Mouse (Mus musculus) intestine, postnatal 0 days (tissue): ENCODE data around the gene A530084C06Rik. TPM values are rescaled to one million over a fixed set of nuclear protein-coding genes. Genes with fewer than 3 reads are reported as not detected.

Experiments used
- ATAC-seq: fragments of 200-750 bp; cut with Nextera tagmentation; 2 replicates; pipeline ENCODE4 v1.8.0; 2017; ENCODE audit warnings: mild to moderate bottlenecking, moderate TSS enrichment, moderate library complexity
- H3K27ac ChIP-seq: fragments of 300-500 bp; sonication (generic); 2 replicates; pipeline ENCODE4 v1.5.1; 2014; ENCODE audit warnings: mild to moderate bottlenecking, low read depth, low read length, moderate library complexity
- H3K27me3 ChIP-seq: fragments of 300-500 bp; sonication (generic); replicated peaks from 2 replicates; pipeline ENCODE4 v1.6.1; 2014; ENCODE audit warnings: low read length, mixed read lengths; ENCODE audit not compliant: control insufficient read depth, insufficient read depth
- H3K36me3 ChIP-seq: fragments of 300-500 bp; sonication (generic); 2 replicates; pipeline ENCODE4 v1.6.1; 2014; ENCODE audit warnings: mild to moderate bottlenecking, moderate library complexity; ENCODE audit not compliant: control insufficient read depth, insufficient read depth
- H3K4me1 ChIP-seq: fragments of 300-500 bp; sonication (generic); replicated peaks from 2 replicates; pipeline ENCODE4 v1.6.1; 2014; ENCODE audit warnings: antibody characterized with exemption, low read length, mixed read lengths; ENCODE audit not compliant: control insufficient read depth, insufficient read depth
- H3K4me2 ChIP-seq: fragments of 300-500 bp; sonication (generic); replicated peaks from 2 replicates; pipeline ENCODE4 v1.6.1; 2014; ENCODE audit warnings: low read depth, mild to moderate bottlenecking, moderate library complexity
- H3K4me3 ChIP-seq: fragments of 300-500 bp; sonication (generic); 2 replicates; pipeline ENCODE4 v1.5.1; 2014; ENCODE audit warnings: low read depth, low read length
- H3K9ac ChIP-seq: fragments of 300-500 bp; sonication (generic); 2 replicates; pipeline ENCODE4 v1.6.1; 2014; ENCODE audit warnings: mild to moderate bottlenecking, low read depth, low read length
- H3K9me3 ChIP-seq: fragments of 300-500 bp; sonication (generic); 2 replicates; pipeline ENCODE4 v1.6.1; 2016; ENCODE audit warnings: mixed run types; ENCODE audit not compliant: control insufficient read depth
- CTCF ChIP-seq: sonication (generic); IDR thresholded peaks from 2 replicates; pipeline ENCODE4 v1.5.1; 2016; ENCODE audit warnings: low read depth, mild to moderate bottlenecking, control low read depth, antibody characterized with exemption, moderate library complexity
- WGBS: fragments of 180-500 bp; shearing (Covaris S2); extraction: QIAGEN DNeasy Blood & Tissue Kit; methylation state at CpG from one replicate; pipeline ENCODE4 v1.1.7; 2014; 5-methylcytosine and 5-hydroxymethylcytosine counted together
- polyA plus RNA-seq: library from polyadenylated mRNA; unstranded; fragments of >200 nt; fragmentation: Nextera tagmentation; extraction: Ambion mirVana; gene quantifications from 2 replicates; pipeline ENCODE4 v1.2.1, GENCODE M21; 2015

A530084C06Rik gene
- polyA plus RNA-seq, 1 experiment from 2014 or later, result not detected

DNA sequence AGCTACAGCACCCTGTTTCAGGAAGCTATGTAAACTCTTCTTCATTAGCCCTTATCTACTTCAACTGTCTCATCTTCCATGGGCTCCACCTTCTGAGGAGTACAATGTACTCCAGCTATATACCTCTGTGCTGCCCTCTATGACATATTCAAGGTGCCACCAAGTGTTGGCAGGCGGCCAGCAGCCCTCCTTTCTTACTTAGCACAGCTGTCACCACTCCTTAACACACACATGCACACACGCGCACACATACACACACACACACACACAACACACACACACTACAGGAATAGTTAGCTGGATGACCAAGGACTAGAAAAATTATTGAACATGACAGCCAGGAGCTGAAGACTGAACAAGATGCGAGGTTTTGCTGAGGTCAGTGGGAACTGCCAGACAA is 34.2 kb downstream of the A530084C06Rik start:
- Histone ChIP-seq H3K4me1 (0 out of 2 replicates have a peak, but pooled peaks cover 3% of the 10 kb centered on the region), H3K27me3 (no peaks in the 10 kb centered on the region), H3K36me3 (no peaks in the 10 kb centered on the region), H3K4me3 (no peak overlapping the region), H3K27ac (no peak overlapping the region), H3K9me3 (no peaks in the 10 kb centered on the region), H3K9ac (no peak overlapping the region), H3K4me2 (no peak overlapping the region)
- WGBS, result 55% methylated on average over 4 of the region's 4 CpGs
- peak; percentile 55 for ATAC-seq
- peak; percentile 37; the same call in 1 of the 2 replicates for TF ChIP-seq CTCF

DNA sequence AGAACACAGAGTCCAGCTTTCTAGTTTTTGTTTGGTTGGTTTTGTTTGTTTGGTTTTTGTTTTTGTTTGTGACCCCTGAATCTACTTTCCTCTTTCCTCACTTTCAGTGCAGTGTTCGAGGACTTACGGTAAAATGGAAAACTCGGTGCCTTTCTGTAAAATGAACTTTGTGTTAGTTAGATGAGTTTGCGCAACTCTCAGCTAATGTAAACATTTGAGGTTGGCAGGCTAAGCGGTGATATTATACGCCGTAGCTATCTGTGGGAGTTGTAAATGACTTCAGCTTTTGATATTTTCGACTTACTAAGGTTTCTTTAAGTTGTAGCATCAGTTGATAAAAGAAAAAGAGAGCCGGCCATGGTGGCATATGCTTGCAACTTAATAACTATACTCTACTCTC is 40.2 kb downstream of the A530084C06Rik start:
- no peaks in the 10 kb centered on the region for H3K9me3 ChIP-seq
- 0 out of 2 replicates have a peak overlapping the region, but pooled peaks have one; percentile 17 for H3K4me2 ChIP-seq
- peak overlapping the region; percentile 87 for H3K27ac ChIP-seq
- H3K36me3 ChIP-seq, result no peaks in the 10 kb centered on the region
- ATAC-seq, result peak; percentile 64
- 24% methylated on average over 9 of the region's 9 CpGs for WGBS
- no peak overlapping the region for H3K9ac ChIP-seq
- 0 out of 2 replicates have a peak, but pooled peaks cover 8% of the 10 kb centered on the region for H3K4me1 ChIP-seq
- H3K27me3 ChIP-seq, result no peaks in the 10 kb centered on the region
- H3K4me3 ChIP-seq, result no peak overlapping the region
- no peak for TF ChIP-seq CTCF

DNA sequence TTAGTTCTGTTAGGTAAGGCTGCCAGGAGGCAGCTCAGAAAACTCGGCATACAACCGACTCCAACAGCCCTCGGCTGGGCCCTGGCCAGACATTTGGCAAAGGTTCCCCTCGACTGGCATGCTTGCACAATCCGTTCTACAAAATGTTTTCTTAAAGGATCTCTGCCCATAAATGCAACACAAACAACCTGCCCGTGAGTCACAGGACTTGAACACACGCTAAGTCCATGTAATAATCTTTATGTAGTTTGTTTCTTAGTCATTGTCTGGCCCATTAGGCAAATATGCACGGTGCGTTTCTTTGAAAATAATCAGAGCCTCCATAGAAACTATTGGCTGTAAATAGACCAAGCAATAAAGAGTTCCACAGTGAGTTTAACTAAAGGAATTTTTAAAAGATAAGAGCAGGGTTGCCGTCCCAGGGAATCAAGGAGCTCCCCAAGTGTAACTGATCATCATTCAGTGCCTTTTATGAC is 40.7 kb downstream of the A530084C06Rik start:
- H3K4me3 ChIP-seq, result no peak overlapping the region
- H3K36me3 ChIP-seq, result no peaks in the 10 kb centered on the region
- 32% methylated on average over 10 of the region's 10 CpGs for WGBS
- peak; percentile 83 for ATAC-seq
- H3K4me1 ChIP-seq, result 0 out of 2 replicates have a peak, but pooled peaks cover 8% of the 10 kb centered on the region
- no peak for TF ChIP-seq CTCF
- no peak overlapping the region for H3K9ac ChIP-seq
- H3K9me3 ChIP-seq, result no peaks in the 10 kb centered on the region
- H3K27ac ChIP-seq, result peak overlapping the region; percentile 87
- H3K27me3 ChIP-seq, result no peaks in the 10 kb centered on the region
- H3K4me2 ChIP-seq, result 0 out of 2 replicates have a peak overlapping the region, but pooled peaks have one; percentile 17

DNA sequence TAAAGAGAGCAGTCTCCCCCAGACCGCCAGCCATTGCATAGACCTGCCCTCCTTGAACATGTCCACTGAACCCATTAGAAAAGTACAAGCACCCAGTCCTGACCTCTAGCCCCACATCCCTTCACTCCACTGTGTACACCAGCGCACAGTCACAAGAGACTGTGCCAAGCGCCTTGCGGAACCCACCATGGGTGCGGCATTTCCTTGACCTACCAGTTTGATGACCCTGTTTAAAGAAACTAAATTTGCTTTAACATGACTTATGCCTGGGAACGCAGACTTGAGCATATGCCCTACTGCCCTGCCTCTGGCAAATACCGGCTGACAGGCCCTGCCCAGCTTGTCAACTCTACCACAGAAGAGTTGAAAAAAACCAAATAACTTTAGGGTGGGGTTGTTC is 43.9 kb downstream of the A530084C06Rik start:
- WGBS, result 79% methylated on average over 7 of the region's 7 CpGs
- ATAC-seq, result no peak
- no peaks in the 10 kb centered on the region for H3K36me3 ChIP-seq
- H3K4me2 ChIP-seq, result no peak overlapping the region
- TF ChIP-seq CTCF, result no peak
- no peaks in the 10 kb centered on the region for H3K9me3 ChIP-seq
- no peak overlapping the region for H3K4me3 ChIP-seq
- H3K27me3 ChIP-seq, result no peaks in the 10 kb centered on the region
- H3K4me1 ChIP-seq, result 0 out of 2 replicates have a peak, but pooled peaks cover 5% of the 10 kb centered on the region
- no peak overlapping the region for H3K9ac ChIP-seq
- H3K27ac ChIP-seq, result no peak overlapping the region

DNA sequence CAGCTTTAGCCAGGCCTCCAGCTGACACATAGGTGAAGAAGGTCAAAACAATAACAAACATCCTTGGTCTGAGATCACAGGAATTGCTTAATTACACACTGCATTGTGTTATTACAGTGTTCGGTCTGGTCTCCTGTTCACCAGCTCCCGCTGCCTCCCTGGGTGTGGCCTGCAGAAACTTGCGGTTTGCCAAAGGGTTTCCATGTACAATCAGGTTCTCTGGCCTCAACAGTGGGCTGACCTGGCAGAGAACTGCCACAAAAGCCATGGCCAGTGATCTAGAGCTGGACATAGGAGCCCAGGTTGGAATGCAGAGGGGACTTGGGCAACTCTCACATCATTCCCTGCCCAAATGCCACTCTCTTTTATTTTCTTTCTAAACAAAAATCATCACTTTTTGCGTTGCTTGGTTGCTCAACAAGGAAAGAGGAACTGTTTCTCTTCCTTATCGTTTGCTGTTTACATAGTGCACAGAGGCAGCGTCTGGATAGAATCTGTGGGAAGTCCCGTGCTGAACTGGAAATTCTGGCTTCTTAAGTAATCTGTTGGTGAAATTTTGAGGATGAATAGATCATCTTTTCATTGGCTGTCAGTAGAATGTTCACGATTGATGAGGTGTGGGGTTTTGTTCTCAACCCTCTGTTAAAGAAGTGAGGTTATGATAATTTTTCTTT is 52.5 kb downstream of the A530084C06Rik start:
- H3K9ac ChIP-seq, result no peak overlapping the region
- H3K27ac ChIP-seq, result no peak overlapping the region
- H3K4me1 ChIP-seq, result no peaks in the 10 kb centered on the region
- H3K36me3 ChIP-seq, result no peaks in the 10 kb centered on the region
- no peaks in the 10 kb centered on the region for H3K27me3 ChIP-seq
- WGBS, result 18% methylated on average over 8 of the region's 8 CpGs
- H3K9me3 ChIP-seq, result no peaks in the 10 kb centered on the region
- no peak for TF ChIP-seq CTCF
- H3K4me3 ChIP-seq, result no peak overlapping the region
- 0 out of 2 replicates have a peak overlapping the region, but pooled peaks have one; percentile 0 for H3K4me2 ChIP-seq
- peak; percentile 61 for ATAC-seq

Other genes with a start within 250 kb of the A530084C06Rik start
- 8.5 and 9.6 TPM in 2 replicates for gene Foxq1, start 3.2 kb downstream of the A530084C06Rik start, polyA plus RNA-seq
- 9.3 and 10.6 TPM in 2 replicates for gene Foxf2, start 66.5 kb upstream of the A530084C06Rik start, polyA plus RNA-seq
- gene Foxc1, start 247.3 kb upstream of the A530084C06Rik start, polyA plus RNA-seq, result 0.08 and 0.12 TPM in 2 replicates